Mouse (Mus musculus) right cerebral cortex, postnatal 4 days (tissue): Measurements from ENCODE around the gene Vps11.
"Not testable (repeated sequence)": the region's sequence is repeated elsewhere in the genome, so short reads cannot be mapped to it uniquely, and the experiment has no call there.

Experiments
- DNase-seq: peaks from one replicate; pipeline ENCODE4 v3.0.0-alpha.2; 2022

The Vps11 gene

GRCm38 (mm10) chr9:44361190-44361917 is at the start of gene Vps11:
Gene Vps11 (minus strand): TSS chr9:44361670.
- peak; percentile 94 for DNase-seq

- DNase-seq = no peak
These were observed 49.3 kb upstream of the Vps11 start for GRCm38 (mm10) chr9:44410647-44411336.

- DNase-seq = not testable (repeated sequence)
These were observed 47.2 kb upstream of the Vps11 start for GRCm38 (mm10) chr9:44408693-44409092.

- DNase-seq = no peak
These were observed 46.3 kb upstream of the Vps11 start for GRCm38 (mm10) chr9:44407752-44408097.

GRCm38 (mm10) chr9:44406906-44407751 is 45.7 kb upstream of the Vps11 start, which contains the start of the genes Rps25 and Trappc4:
Gene Rps25 (plus strand): TSS chr9:44407139.
Gene Trappc4 (minus strand): TSS chr9:44407600.
- DNase-seq = peak; percentile 83

GRCm38 (mm10) chr9:44405011-44405410 is 43.5 kb upstream of the Vps11 start:
- no peak for DNase-seq

- no peak for DNase-seq
These were observed 39.6 kb upstream of the Vps11 start for GRCm38 (mm10) chr9:44401081-44401480.

- DNase-seq = no peak
These were observed 38.3 kb upstream of the Vps11 start for GRCm38 (mm10) chr9:44399795-44400114.

GRCm38 (mm10) chr9:44399114-44399794 is 37.8 kb upstream of the Vps11 start:
- DNase-seq = no peak

GRCm38 (mm10) chr9:44398551-44398950 is 37.1 kb upstream of the Vps11 start:
- DNase-seq = no peak

- no peak for DNase-seq
These were observed 36.6 kb upstream of the Vps11 start for GRCm38 (mm10) chr9:44398087-44398486.

- DNase-seq = peak; percentile 81
These were observed 35.4 kb upstream of the Vps11 start, which contains the start of gene Slc37a4 for GRCm38 (mm10) chr9:44396684-44397411. Gene Slc37a4 (plus strand): TSS chr9:44396852.

- DNase-seq = peak; percentile 82
These were observed 30.0 kb upstream of the Vps11 start for GRCm38 (mm10) chr9:44391466-44391865.

GRCm38 (mm10) chr9:44389273-44389672 is 27.8 kb upstream of the Vps11 start:
- peak; percentile 49 for DNase-seq

- no peak for DNase-seq
These were observed 25.8 kb upstream of the Vps11 start for GRCm38 (mm10) chr9:44387221-44387620.

- DNase-seq = no peak
These were observed 23.1 kb upstream of the Vps11 start for GRCm38 (mm10) chr9:44384596-44384995.

- no peak for DNase-seq
These were observed 18.4 kb upstream of the Vps11 start for GRCm38 (mm10) chr9:44379862-44380261.

- peak; percentile 99 for DNase-seq
These were observed 17.8 kb upstream of the Vps11 start, which contains the start of gene Hyou1 for GRCm38 (mm10) chr9:44379054-44379834. Gene Hyou1 (plus strand): TSS chr9:44379490.

GRCm38 (mm10) chr9:44378153-44378730 is 16.8 kb upstream of the Vps11 start:
- no peak for DNase-seq

- not testable (repeated sequence) for DNase-seq
These were observed 15.9 kb upstream of the Vps11 start for GRCm38 (mm10) chr9:44377335-44377734.

- DNase-seq = no peak
These were observed 14.7 kb upstream of the Vps11 start for GRCm38 (mm10) chr9:44376141-44376540.
